Comparison of ENCODE assay signal across 22 mouse cellular contexts in genomic region chr2:135862489-135863390, GRCm38 (mm10).
DNase-seq lines count a peak whose midpoint lies in the region; ATAC-seq lines count a peak whose summit lies in the region.
"Had no signal": no experiment of that assay in that cellular context is flagged by ENCODE, and none has a peak within 500 bp of the region (broad histone marks: within the 10 kb centered on the region; RNA-seq: fewer than 3 reads in every experiment).

No protein-coding gene starts in this region.

- WGBS in heart, embryonic 12.5 days: 33% methylated on average over 5 of the region's 5 CpGs
- WGBS in liver, embryonic 12.5 days (ENCODE audit: insufficient replicate concordance): 28% methylated on average over 5 of the region's 5 CpGs

- DNase-seq in heart, postnatal 14 days: no peak
- no peak for DNase-seq in liver
- no peak for DNase-seq in adrenal gland, postnatal 10 days
- DNase-seq: adrenal gland, adult 2 months; B cell, adult 2 months; embryo, embryonic 11 days; gastrocnemius, postnatal 25 days; heart, postnatal 4 days; lung, adult 2 months; lung, postnatal 4 days; midbrain, embryonic 14.5 days; retina, postnatal 1 day; right cerebral cortex, postnatal 4 days; thymus, postnatal 14 days had no signal

- ATAC-seq in heart, embryonic 12.5 days (ENCODE audit: insufficient number of reproducible peaks, low FRiP score): no peak
- ATAC-seq in liver, embryonic 12.5 days: peak; percentile 51; the same call in 1 of the 2 replicates
- peak; percentile 42; the same call in 1 of the 2 replicates for ATAC-seq in granulocyte monocyte progenitor cell, adult 5-6 weeks (replicated peaks; ENCODE audit: poor library complexity, severe bottlenecking)
- ATAC-seq in megakaryocyte-erythroid progenitor cell, adult 5-6 weeks (replicated peaks; ENCODE audit: low FRiP score, low TSS enrichment, poor library complexity, severe bottlenecking): peak; percentile 89
- ATAC-seq in cerebellum, adult (ENCODE audit: insufficient number of reproducible peaks, low FRiP score, low TSS enrichment): no peak

- peaks cover 29% of the 10 kb centered on the region for H3K4me1 ChIP-seq in heart, embryonic 12.5 days (replicated peaks)
- peaks cover 13% of the 10 kb centered on the region for H3K4me1 ChIP-seq in liver, embryonic 12.5 days

- H3K27ac ChIP-seq in heart, embryonic 12.5 days (ENCODE audit: poor library complexity, severe bottlenecking): peak overlapping the region; percentile 66; the same call in 1 of the 2 replicates
- no peak overlapping the region for H3K27ac ChIP-seq in liver, embryonic 12.5 days
- H3K27ac ChIP-seq: embryonic facial prominence, embryonic 15.5 days; kidney, embryonic 15.5 days had no signal

- H3K36me3 ChIP-seq in heart, embryonic 12.5 days: no peaks in the 10 kb centered on the region
- no peaks in the 10 kb centered on the region for H3K36me3 ChIP-seq in liver, embryonic 12.5 days
- H3K36me3 ChIP-seq: embryonic facial prominence, embryonic 15.5 days; G1E; kidney, embryonic 15.5 days had no signal

- H3K4me3 ChIP-seq in heart, embryonic 12.5 days: no peak overlapping the region
- no peak overlapping the region for H3K4me3 ChIP-seq in liver, embryonic 12.5 days
- H3K4me3 ChIP-seq: embryonic facial prominence, embryonic 15.5 days; kidney, embryonic 15.5 days had no signal

- H3K4me2 ChIP-seq in heart, embryonic 12.5 days: no peak overlapping the region
- H3K4me2 ChIP-seq in liver, embryonic 12.5 days: no peak overlapping the region
- H3K4me2 ChIP-seq: embryonic facial prominence, embryonic 15.5 days; kidney, embryonic 15.5 days had no signal

- no peaks in the 10 kb centered on the region for H3K27me3 ChIP-seq in heart, embryonic 12.5 days (replicated peaks)
- H3K27me3 ChIP-seq in liver, embryonic 12.5 days (replicated peaks): no peaks in the 10 kb centered on the region
- H3K27me3 ChIP-seq: embryonic facial prominence, embryonic 15.5 days; kidney, embryonic 15.5 days had no signal

- intact Hi-C loops in heart, postnatal 14 days (cut with DNase I): no loop called here

- no peaks in the 10 kb centered on the region for H3K9me3 ChIP-seq in heart, embryonic 12.5 days (replicated peaks)
- no peaks in the 10 kb centered on the region for H3K9me3 ChIP-seq in liver, embryonic 12.5 days (replicated peaks)
- H3K9me3 ChIP-seq: embryonic facial prominence, embryonic 15.5 days; kidney, embryonic 15.5 days had no signal

- H3K9ac ChIP-seq in heart, embryonic 12.5 days: no peak overlapping the region
- H3K9ac ChIP-seq in liver, embryonic 12.5 days: no peak overlapping the region
- H3K9ac ChIP-seq: embryonic facial prominence, embryonic 15.5 days; kidney, embryonic 15.5 days had no signal

Comparison
In these comparisons a context has a peak if more than half of its experiments do, and no peak if none do; other contexts are left out.
1. ATAC-seq: peak in liver, embryonic 12.5 days (single experiment), granulocyte monocyte progenitor cell, adult 5-6 weeks (single experiment) and megakaryocyte-erythroid progenitor cell, adult 5-6 weeks (single experiment); none in heart, embryonic 12.5 days (single experiment) and cerebellum, adult (single experiment).